Mouse (Mus musculus) testis, postnatal 10 days (tissue): Measurements from ENCODE around the gene Cdipt.

Experiments
- DNase-seq: peaks from one replicate; pipeline ENCODE4 v3.0.0; 2021; ENCODE audit warnings: low spot score

Gene Cdipt

GRCm38 (mm10) chr7:127024755-127025555, 49.2 kb downstream of the Cdipt start:
- peak; percentile 83 for DNase-seq

DNA sequence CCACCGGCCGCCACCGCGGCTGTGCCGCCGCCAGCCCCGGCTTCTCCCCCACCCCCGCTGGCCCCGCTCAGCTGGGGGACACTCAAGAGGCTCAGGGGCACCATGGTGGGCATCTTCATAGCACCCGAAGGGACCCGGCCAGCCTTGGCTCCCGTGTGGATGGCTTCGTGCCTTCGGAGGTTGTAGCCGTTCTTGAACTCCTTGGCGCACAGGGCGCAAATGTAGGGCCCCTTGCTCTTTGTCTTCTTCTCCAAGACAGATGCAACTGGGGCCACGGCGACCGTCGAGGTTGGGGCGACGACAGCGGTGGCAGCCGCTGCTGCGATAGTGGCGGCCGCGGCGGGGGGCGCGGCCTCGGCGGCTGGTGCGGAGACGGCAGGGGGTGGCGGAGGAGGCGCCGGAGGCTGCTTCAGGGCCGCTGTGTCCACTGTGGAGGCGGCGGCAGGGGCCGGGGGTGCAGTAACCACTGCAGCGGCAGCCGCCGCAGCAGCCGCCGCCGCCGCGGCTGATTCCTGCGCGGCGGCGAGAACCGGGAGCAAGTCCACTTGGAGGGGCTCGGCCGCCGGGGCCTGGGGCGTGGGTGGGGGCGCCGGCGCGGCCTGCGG, 49.9 kb downstream of the Cdipt start:
- DNase-seq = peak; percentile 81

DNA sequence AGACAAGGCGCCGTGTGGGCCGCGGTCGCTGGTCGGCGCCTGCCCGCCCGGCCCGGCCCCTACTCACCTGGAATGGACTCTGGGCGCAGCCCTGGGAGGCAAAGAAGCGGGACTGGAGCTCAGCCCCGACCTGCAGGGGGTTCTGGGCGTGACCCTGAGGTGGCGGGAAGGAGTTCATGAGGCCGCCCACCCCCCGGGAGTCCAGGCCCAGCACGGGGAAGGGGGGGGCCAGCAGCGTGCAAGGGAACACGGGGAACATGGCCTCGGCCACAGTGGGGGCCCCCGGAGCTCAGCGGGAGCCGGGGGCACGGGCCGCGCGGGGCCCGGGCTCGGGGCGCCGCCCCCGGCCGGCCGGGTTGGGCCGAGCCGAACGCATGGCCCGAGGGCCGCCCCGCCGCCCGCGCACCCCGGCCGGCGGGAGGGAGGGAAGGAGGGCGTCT, 50.5 kb downstream of the Cdipt start:
- DNase-seq = peak; percentile 83

DNA sequence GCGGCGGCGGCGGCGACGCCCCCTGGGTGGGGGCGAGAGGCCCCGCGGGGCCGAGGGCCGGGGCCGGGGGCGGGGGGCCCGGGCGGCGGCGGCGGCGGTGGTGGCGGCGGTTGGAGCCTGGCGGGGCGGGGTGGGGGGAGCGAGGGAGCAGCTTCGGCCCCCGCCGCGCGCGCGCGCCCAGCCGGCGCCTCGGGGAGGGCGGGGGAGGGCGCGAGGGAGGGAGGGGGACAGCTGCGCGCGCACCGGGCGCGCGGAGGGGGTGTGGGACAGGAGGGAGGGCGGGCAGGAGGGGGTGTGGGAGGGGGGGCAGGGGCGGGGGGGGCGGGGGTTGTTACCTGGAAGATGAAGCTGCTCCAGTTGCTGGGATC, 50.9 kb downstream of the Cdipt start:
- DNase-seq = peak; percentile 95

DNA sequence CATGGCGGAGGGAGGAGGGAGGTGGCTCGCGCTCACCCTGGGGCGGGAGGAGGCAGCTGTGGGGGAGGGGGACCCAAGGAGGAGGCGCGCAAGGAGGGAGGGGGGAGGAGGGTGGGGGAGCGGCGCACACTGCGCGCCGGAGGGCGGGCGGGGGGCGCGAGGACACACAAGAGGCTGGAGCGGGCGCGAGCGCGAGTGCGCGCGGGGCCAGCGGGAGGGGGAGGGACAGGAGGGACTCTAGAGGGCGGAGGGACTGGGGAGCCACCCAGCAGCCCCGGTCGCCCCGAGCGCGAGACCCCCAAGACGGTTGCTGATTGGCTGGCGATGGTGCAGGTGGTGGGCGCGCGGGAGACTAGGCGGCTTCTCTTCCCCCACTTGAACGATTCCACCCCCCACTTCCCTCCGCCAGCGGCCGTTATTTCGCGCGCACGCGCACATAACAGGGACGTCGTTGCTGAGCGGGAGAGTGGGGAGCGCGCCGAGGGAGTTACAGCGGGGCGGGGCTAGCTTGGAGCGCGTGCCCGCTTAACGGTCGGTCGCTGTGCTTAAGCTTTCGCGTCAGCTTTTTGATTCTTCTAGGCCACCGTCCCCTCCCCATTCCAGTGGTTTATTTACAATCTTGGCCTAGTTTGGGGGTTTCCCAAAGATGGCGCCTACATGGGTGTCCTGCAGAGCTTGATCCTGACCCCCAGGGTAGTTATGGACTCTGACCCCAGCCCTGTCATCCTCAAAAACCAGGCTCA, 51.4 kb downstream of the Cdipt start, which contains the start of gene Maz:
Gene Maz, minus strand, starts transcription at position 54 of the 743 bp plus-strand sequence.
- DNase-seq = peak; percentile 99

DNA sequence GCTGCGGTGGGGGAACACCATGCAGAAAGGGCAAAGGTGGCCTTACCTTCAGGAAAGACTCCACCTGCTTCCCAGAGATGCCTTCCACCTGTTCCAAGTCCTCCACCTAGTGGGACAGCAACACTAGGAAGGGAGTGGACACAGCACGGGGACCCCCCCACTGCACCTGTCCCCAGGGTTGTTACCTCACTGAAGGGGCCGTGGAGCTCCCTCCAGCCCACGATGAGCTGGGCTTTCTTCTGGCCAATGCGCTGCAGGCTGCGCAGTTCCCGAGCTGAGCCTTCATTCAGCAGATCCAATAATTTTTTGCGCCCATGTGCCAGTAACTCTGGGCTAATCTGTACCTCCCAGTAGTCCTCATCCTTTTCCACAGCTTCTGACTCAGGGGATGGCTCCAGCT, 52.2 kb downstream of the Cdipt start:
- DNase-seq = no peak
